Comparison of ENCODE assay signal across 18 mouse cellular contexts in genomic region chr1:170039402-170039801, GRCm38 (mm10).
DNase-seq lines count a peak whose midpoint lies in the region; ATAC-seq lines count a peak whose summit lies in the region.
"Had no signal": no experiment of that assay in that cellular context is flagged by ENCODE, and none has a peak within 500 bp of the region (broad histone marks: within the 10 kb centered on the region; RNA-seq: fewer than 3 reads in every experiment).

No protein-coding gene starts in this region.

- intact Hi-C loops in heart, postnatal 10 days (cut with DNase I), result no loop called here
- intact Hi-C loops in gastrocnemius, postnatal 36 days (cut with DNase I), result no loop called here

- H3K36me3 ChIP-seq in kidney, embryonic 16.5 days (ENCODE audit: insufficient read depth, low read length), result no peaks in the 10 kb centered on the region
- H3K36me3 ChIP-seq in splenic B cell, adult 2 months (ENCODE audit: control insufficient read depth, insufficient read depth, low read length, poor library complexity, severe bottlenecking), result no peaks in the 10 kb centered on the region
- H3K36me3 ChIP-seq: heart, embryonic 15.5 days; liver, embryonic 15.5 days had no signal

- 72% methylated on average over 4 of the region's 4 CpGs for WGBS in kidney, embryonic 16.5 days

- no peak overlapping the region for H3K9ac ChIP-seq in kidney, embryonic 16.5 days (replicated peaks; ENCODE audit: low read length)
- H3K9ac ChIP-seq: embryonic facial prominence, embryonic 15.5 days; heart, embryonic 15.5 days; hindbrain, embryonic 14.5 days; liver, embryonic 15.5 days had no signal

- no peaks in the 10 kb centered on the region for H3K27me3 ChIP-seq in kidney, embryonic 16.5 days (ENCODE audit: insufficient read depth, low read length)
- H3K27me3 ChIP-seq in splenic B cell, adult 2 months (ENCODE audit: control insufficient read depth, insufficient read depth, low read length, poor library complexity, severe bottlenecking), result no peaks in the 10 kb centered on the region
- H3K27me3 ChIP-seq: embryonic facial prominence, embryonic 15.5 days; heart, embryonic 15.5 days; liver, embryonic 15.5 days; megakaryocyte, embryonic 14.5 days had no signal

- H3K27ac ChIP-seq in kidney, embryonic 16.5 days (ENCODE audit: low read length), result no peak overlapping the region
- H3K27ac ChIP-seq: embryonic facial prominence, embryonic 15.5 days; heart, embryonic 15.5 days; hindbrain, embryonic 14.5 days; liver, embryonic 15.5 days had no signal

- DNase-seq in heart, adult 11 months, result peak; percentile 55
- no peak for DNase-seq in heart, postnatal 10 days
- DNase-seq in kidney, adult 9 months, result peak; percentile 33
- DNase-seq in lung, postnatal 14 days, result peak; percentile 25
- no peak for DNase-seq in lung, postnatal 25 days (ENCODE audit: low spot score)
- DNase-seq in splenic B cell, adult 2 months (ENCODE audit: low read depth, low spot score), result peak; percentile 1
- no peak for DNase-seq in gastrocnemius, postnatal 36 days
- DNase-seq: cerebellum, adult 9-10 months; kidney, adult 18-20 months; layer of hippocampus, adult 9-11 months; right cerebral cortex, adult 18-20 months; thymus, adult 18-20 months had no signal

- H3K9me3 ChIP-seq in kidney, embryonic 16.5 days (ENCODE audit: low read length), result no peaks in the 10 kb centered on the region
- H3K9me3 ChIP-seq: embryonic facial prominence, embryonic 15.5 days; heart, embryonic 15.5 days; liver, embryonic 15.5 days; megakaryocyte, embryonic 14.5 days had no signal

- no peak overlapping the region for H3K4me2 ChIP-seq in kidney, embryonic 16.5 days (replicated peaks; ENCODE audit: low read depth, low read length)
- H3K4me2 ChIP-seq: embryonic facial prominence, embryonic 15.5 days; heart, embryonic 15.5 days; hindbrain, embryonic 14.5 days; liver, embryonic 15.5 days had no signal

- ATAC-seq in kidney, embryonic 16.5 days (ENCODE audit: low FRiP score, low TSS enrichment), result no peak

- H3K4me1 ChIP-seq in kidney, embryonic 16.5 days (ENCODE audit: insufficient read depth, low read length), result no peaks in the 10 kb centered on the region
- H3K4me1 ChIP-seq: embryonic facial prominence, embryonic 15.5 days; heart, embryonic 15.5 days; liver, embryonic 15.5 days; megakaryocyte, embryonic 14.5 days had no signal

- H3K4me3 ChIP-seq in kidney, embryonic 16.5 days (ENCODE audit: low read length), result no peak overlapping the region
- H3K4me3 ChIP-seq: embryonic facial prominence, embryonic 15.5 days; heart, embryonic 15.5 days; liver, embryonic 15.5 days; megakaryocyte, embryonic 14.5 days had no signal

Comparison
In these comparisons a context has a peak if more than half of its experiments do, and no peak if none do; other contexts are left out.
1. DNase-seq: peak in heart, adult 11 months (single experiment), kidney, adult 9 months (single experiment), lung, postnatal 14 days (single experiment) and splenic B cell, adult 2 months (single experiment); none in heart, postnatal 10 days (0 of 2), lung, postnatal 25 days (single experiment) and gastrocnemius, postnatal 36 days (0 of 2).